Mouse (Mus musculus): Measurements from ENCODE around the gene Tpt1.

DNA sequence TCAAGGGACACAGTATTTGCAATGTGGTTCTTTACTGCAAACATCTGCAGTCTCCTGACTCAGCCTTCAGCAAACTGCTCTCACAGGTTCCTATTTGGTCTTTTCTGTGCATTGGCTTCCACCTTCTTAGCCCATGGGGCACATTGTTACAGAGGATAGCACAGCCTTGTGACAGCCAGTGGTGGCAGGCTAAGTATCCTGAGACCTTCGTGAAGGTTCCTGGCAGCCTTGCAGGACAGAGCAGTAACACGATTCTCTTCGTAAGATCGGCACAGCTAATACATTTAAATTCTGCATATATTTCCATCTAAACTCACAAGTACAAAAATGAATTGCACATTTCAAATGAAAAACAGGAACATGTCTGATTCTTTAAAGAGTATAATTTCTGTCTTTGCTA lies 49.0 kb upstream of the Tpt1 start:
- TF ChIP-seq CTCF (IDR thresholded peaks at IDR 0.05; ENCODE audit: control insufficient read depth, insufficient read depth, insufficient read length) (no peak), MYOG (IDR thresholded peaks at IDR 0.05; ENCODE audit: control insufficient read depth, extremely low read depth, insufficient read length) (no peak), MAX (IDR thresholded peaks at IDR 0.05) (no peak), MYOD1 (IDR thresholded peaks at IDR 0.05; ENCODE audit: control insufficient read depth, insufficient read length, low read depth) (no peak), USF1 (IDR thresholded peaks at IDR 0.05; ENCODE audit: low read depth) (no peak), CEBPB (IDR thresholded peaks at IDR 0.05; ENCODE audit: low read depth) (no peak), FOSL1 (IDR thresholded peaks at IDR 0.05; ENCODE audit: insufficient read depth, low read length, poor library complexity, severe bottlenecking) (no peak)

Measured in C2C12 (cell line).